Mouse (Mus musculus): Measurements from ENCODE around the gene Atl1.

Gene Atl1

GRCm38 (mm10) chr12:69884053-69884452 lies 8.4 kb upstream of the Atl1 start:
- no peak for DNase-seq (ENCODE audit: low spot score)

- no peak for DNase-seq (ENCODE audit: low spot score)
Observed at GRCm38 (mm10) chr12:69885170-69885923, 7.1 kb upstream of the Atl1 start.

GRCm38 (mm10) chr12:69887776-69888175 lies 4.6 kb upstream of the Atl1 start:
- DNase-seq (ENCODE audit: low spot score), result no peak

GRCm38 (mm10) chr12:69888345-69888744 lies 4.1 kb upstream of the Atl1 start:
- DNase-seq (ENCODE audit: low spot score), result no peak

GRCm38 (mm10) chr12:69890051-69890450 lies 2.4 kb upstream of the Atl1 start:
- DNase-seq (ENCODE audit: low spot score), result no peak

- DNase-seq (ENCODE audit: low spot score), result no peak
Observed at GRCm38 (mm10) chr12:69890476-69890875, 1.9 kb upstream of the Atl1 start.

GRCm38 (mm10) chr12:69891721-69892120 lies 693 bp upstream of the Atl1 start:
- no peak for DNase-seq (ENCODE audit: low spot score)

GRCm38 (mm10) chr12:69893927-69894326 lies 1.5 kb downstream of the Atl1 start:
- DNase-seq (ENCODE audit: low spot score), result no peak

- no peak for DNase-seq (ENCODE audit: low spot score)
Observed at GRCm38 (mm10) chr12:69895046-69895445, 2.6 kb downstream of the Atl1 start.

GRCm38 (mm10) chr12:69898119-69898518 lies 5.7 kb downstream of the Atl1 start:
- no peak for DNase-seq (ENCODE audit: low spot score)

- no peak for DNase-seq (ENCODE audit: low spot score)
Observed at GRCm38 (mm10) chr12:69904991-69905390, 12.6 kb downstream of the Atl1 start.

GRCm38 (mm10) chr12:69907667-69908510 lies 15.5 kb downstream of the Atl1 start:
- no peak for DNase-seq (ENCODE audit: low spot score)

GRCm38 (mm10) chr12:69908511-69908900 lies 16.1 kb downstream of the Atl1 start:
- no peak for DNase-seq (ENCODE audit: low spot score)

GRCm38 (mm10) chr12:69911906-69912305 lies 19.5 kb downstream of the Atl1 start:
- no peak for DNase-seq (ENCODE audit: low spot score)

GRCm38 (mm10) chr12:69912737-69913136 lies 20.3 kb downstream of the Atl1 start:
- no peak for DNase-seq (ENCODE audit: low spot score)

GRCm38 (mm10) chr12:69917870-69918269 lies 25.5 kb downstream of the Atl1 start:
- no peak for DNase-seq (ENCODE audit: low spot score)

- DNase-seq (ENCODE audit: low spot score), result no peak
Observed at GRCm38 (mm10) chr12:69922099-69922498, 29.7 kb downstream of the Atl1 start.

- DNase-seq (ENCODE audit: low spot score), result no peak
Observed at GRCm38 (mm10) chr12:69923128-69923527, 30.7 kb downstream of the Atl1 start.

- no peak for DNase-seq (ENCODE audit: low spot score)
Observed at GRCm38 (mm10) chr12:69923603-69924002, 31.2 kb downstream of the Atl1 start.

GRCm38 (mm10) chr12:69924012-69924411 lies 31.6 kb downstream of the Atl1 start:
- DNase-seq (ENCODE audit: low spot score), result peak; percentile 72

- DNase-seq (ENCODE audit: low spot score), result peak; percentile 47
Observed at GRCm38 (mm10) chr12:69926716-69927115, 34.3 kb downstream of the Atl1 start.

- DNase-seq (ENCODE audit: low spot score), result no peak
Observed at GRCm38 (mm10) chr12:69937731-69938130, 45.3 kb downstream of the Atl1 start.

- no peak for DNase-seq (ENCODE audit: low spot score)
Observed at GRCm38 (mm10) chr12:69939291-69939690, 46.9 kb downstream of the Atl1 start.
